Mouse (Mus musculus) megakaryocyte, embryonic 14.5 days (primary cell): ENCODE measurements at regions not wholly inside any gene's neighbourhood (a gene's known extent, or its start where the extent isn't known, plus 50 kb on each side); places are given as distances from the start of the nearest gene placed in this dataset.

Experiments used
- FLI1 ChIP-seq: IDR thresholded peaks from 2 replicates; pipeline ENCODE4 v1.6.1; 2012; ENCODE audit warnings: low read length, inconsistent platforms, mixed read lengths
- GATA1 ChIP-seq: IDR thresholded peaks from 3 replicates; pipeline ENCODE4 v1.6.1; 2012; ENCODE audit warnings: mixed read lengths, low read length, inconsistent platforms, borderline replicate concordance

DNA sequence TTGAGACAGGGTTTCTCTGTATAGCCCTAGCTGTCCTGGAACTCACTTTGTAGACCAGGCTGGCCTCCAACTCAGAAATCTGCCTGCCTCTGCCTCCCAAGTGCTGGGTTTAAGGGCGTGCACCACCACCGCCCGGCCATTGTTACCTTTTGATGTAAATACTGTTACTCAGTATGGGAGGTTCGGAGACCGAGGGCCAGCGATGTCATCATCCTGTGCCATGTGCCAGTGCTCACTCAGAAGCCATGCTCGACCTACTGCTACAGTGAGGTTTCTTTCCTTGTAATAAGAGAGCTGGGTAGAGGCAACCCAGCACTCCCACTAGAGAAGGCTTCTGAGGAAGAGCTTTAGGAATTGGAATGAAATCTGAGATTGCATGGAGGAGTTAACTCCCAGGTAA, 191.6 kb upstream of the Tgfbr2 start:
- no peak for TF ChIP-seq GATA1
- TF ChIP-seq FLI1 = no peak
